Mouse (Mus musculus): ENCODE data around the gene Grin3b. TPM values are rescaled to one million over a fixed set of nuclear protein-coding genes. Genes with fewer than 3 reads are reported as not detected.
A peak's percentile ranks its signal among the peaks of the same experiment; 100 is the strongest.

Grin3b gene
- total RNA-seq, 2 experiments from 2014 or later: 0.25 to 0.28 TPM

DNA sequence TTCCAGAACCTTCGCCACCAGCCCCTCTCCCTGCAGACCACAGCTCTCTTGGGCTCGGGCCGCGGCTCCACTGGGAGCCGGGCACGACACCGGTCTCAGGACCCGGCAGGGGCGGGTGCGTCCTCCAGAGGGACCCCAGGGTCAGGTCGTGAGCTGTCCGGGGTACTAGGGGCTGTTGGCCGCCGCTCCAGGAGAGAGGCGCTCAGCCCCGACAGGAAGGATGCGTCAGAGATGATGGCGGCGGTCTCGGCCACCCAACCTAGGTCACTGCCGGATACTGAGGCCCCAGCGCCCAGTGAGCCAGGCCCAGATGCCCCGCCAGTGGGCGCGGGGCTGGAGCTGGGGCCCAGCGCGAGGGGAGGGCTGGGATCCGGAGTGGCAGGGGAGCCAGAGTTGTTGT, 6.8 kb downstream of the Grin3b start:
- no peak for TF ChIP-seq CTCF (IDR thresholded peaks at IDR 0.05)
- no peak for DNase-seq
- intact Hi-C loops (cut with DNase I): no loop called here
- H3K4me3 ChIP-seq: no peak overlapping the region
- no peak overlapping the region for H3K27ac ChIP-seq

DNA sequence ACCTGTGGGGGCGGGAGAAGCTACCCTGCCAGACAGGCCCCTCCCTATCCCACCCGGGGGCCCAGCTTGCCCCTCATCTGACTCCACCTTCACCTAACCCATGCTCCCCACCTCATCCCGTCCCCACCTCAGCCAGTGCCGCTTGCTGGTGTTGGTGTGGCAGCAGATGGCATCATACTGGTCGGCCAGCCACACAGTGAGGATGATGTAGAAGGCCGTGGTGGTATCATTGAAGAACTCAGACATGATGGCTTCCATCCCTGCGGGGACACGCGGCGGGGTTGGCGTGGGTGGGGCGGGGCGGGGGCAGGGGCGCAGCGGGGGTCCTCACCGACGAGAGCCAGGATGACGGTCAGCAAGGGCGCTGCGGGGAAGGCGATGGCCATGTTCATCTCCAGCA, 7.5 kb downstream of the Grin3b start:
- no peak overlapping the region for H3K27ac ChIP-seq
- intact Hi-C loops (cut with DNase I): no loop called here
- H3K4me3 ChIP-seq: no peak overlapping the region
- no peak for TF ChIP-seq CTCF (IDR thresholded peaks at IDR 0.05)
- DNase-seq: no peak

- Histone ChIP-seq H3K27ac (peak overlapping the region; percentile 87), H3K4me3 (peak overlapping the region; percentile 45)
- intact Hi-C loops (cut with DNase I): no loop called here
- no peak for TF ChIP-seq CTCF (IDR thresholded peaks at IDR 0.05)
- DNase-seq: peak; percentile 77
Observed at GRCm38 (mm10) chr10:79979401-79980155, 9.1 kb downstream of the Grin3b start.

DNA sequence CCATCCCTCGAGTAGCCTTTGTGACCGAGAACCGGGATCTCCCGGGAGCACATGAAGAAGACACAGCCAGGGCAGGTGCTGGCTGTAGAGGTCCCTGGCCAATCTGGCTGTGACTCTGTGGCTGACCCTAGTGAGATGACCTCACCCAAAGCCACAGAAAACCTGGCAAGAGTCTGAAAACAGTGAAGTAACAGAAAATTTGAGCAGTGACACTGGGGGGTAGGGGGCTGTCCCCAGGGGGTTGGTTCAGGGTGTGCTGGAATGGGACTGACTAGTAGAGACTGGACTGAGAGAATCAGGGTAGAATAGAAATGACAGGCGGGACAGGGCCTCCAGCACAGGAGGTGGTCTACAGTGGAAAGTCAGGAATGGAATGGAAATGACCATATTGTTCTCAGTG, 12.7 kb downstream of the Grin3b start:
- TF ChIP-seq CTCF (IDR thresholded peaks at IDR 0.05): no peak
- peak overlapping the region; percentile 88 for H3K4me3 ChIP-seq
- intact Hi-C loops (cut with DNase I): no loop called here
- DNase-seq: no peak
- peak overlapping the region; percentile 99 for H3K27ac ChIP-seq

- intact Hi-C loops (cut with DNase I): loop anchor here (2.0 kb wide), 1 partner anchor 181 kb away; the partner anchor contains the start of gene Cirbp
- Histone ChIP-seq H3K4me3 (peak overlapping the region; percentile 88), H3K27ac (peak overlapping the region; percentile 99)
- TF ChIP-seq CTCF (IDR thresholded peaks at IDR 0.05): no peak
- DNase-seq: peak; percentile 78
Observed at GRCm38 (mm10) chr10:79983670-79984069, 13.2 kb downstream of the Grin3b start.

- intact Hi-C loops (cut with DNase I): loop anchor here (2.0 kb wide), 1 partner anchor 180 kb away; the partner anchor contains the start of gene Cirbp
Observed at GRCm38 (mm10) chr10:79984195-79984816, 13.8 kb downstream of the Grin3b start, which contains the start of gene Tmem259. TSS of gene Tmem259 (minus strand) at chr10:79984330.

GRCm38 (mm10) chr10:79984871-79985270, 14.4 kb downstream of the Grin3b start:
- TF ChIP-seq CTCF (IDR thresholded peaks at IDR 0.05): no peak
- Histone ChIP-seq H3K27ac (peak overlapping the region; percentile 99), H3K4me3 (peak overlapping the region; percentile 88)
- intact Hi-C loops (cut with DNase I): loop anchor here (2.0 to 5.0 kb wide), 2 partner anchors 67 to 180 kb away; partner anchors contain the start of gene Cirbp
- peak; percentile 97 for DNase-seq

More at GRCm38 (mm10) chr10:79984195-79984816, 13.8 kb downstream of the Grin3b start, which contains the start of gene Tmem259:
- peak; percentile 92 for DNase-seq
- H3K27ac ChIP-seq: peak within 1 kb of the TSS; percentile 99
- peak; percentile 56 for TF ChIP-seq CTCF (IDR thresholded peaks at IDR 0.05)
- peak within 1 kb of the TSS; percentile 88 for H3K4me3 ChIP-seq

GRCm38 (mm10) chr10:79985334-79986231, 15.1 kb downstream of the Grin3b start:
- H3K4me3 ChIP-seq: peak overlapping the region; percentile 88
- intact Hi-C loops (cut with DNase I): loop anchor here (2.0 to 5.0 kb wide), 4 partner anchors 67 to 179 kb away; partner anchors contain the start of genes Cbarp, Cirbp and Stk11
- DNase-seq: peak; percentile 75
- H3K27ac ChIP-seq: peak overlapping the region; percentile 99
- no peak for TF ChIP-seq CTCF (IDR thresholded peaks at IDR 0.05)

- intact Hi-C loops (cut with DNase I): loop anchor here (2.0 to 5.0 kb wide), 3 partner anchors 66 to 154 kb away; partner anchors contain the start of genes Cbarp and Stk11
- TF ChIP-seq CTCF (IDR thresholded peaks at IDR 0.05): no peak
- H3K4me3 ChIP-seq: peak overlapping the region; percentile 88
- DNase-seq: peak; percentile 65
- H3K27ac ChIP-seq: peak overlapping the region; percentile 99
Observed at GRCm38 (mm10) chr10:79986232-79986878, 15.8 kb downstream of the Grin3b start.

DNA sequence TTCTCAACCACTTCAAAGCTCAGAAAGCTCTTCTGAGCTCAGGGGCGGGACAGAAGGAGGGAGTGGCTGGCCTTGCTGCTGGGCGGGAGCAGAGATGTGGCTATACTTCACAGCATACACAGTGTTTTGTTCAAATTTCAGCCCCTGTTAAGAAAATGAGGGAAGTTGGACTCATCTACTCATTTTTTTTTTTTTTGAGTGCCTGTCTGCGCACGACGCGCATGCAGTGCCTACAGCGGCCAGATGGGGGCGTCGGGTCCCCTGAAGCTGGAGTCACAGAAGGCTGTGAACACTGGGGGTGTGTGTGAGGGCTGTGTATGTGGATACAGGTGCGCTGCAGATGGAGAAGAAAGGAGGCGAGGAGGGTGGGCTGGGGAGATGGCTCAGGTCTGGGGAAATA, 16.4 kb downstream of the Grin3b start:
- Histone ChIP-seq H3K27ac (peak overlapping the region; percentile 99), H3K4me3 (peak overlapping the region; percentile 88)
- DNase-seq: peak; percentile 89
- intact Hi-C loops (cut with DNase I): loop anchor here (2.0 to 5.0 kb wide), 3 partner anchors 65 to 154 kb away; partner anchors contain the start of genes Cbarp and Stk11
- peak; percentile 93 for TF ChIP-seq CTCF (IDR thresholded peaks at IDR 0.05)

GRCm38 (mm10) chr10:79987771-79988505, 17.4 kb downstream of the Grin3b start:
- TF ChIP-seq CTCF (IDR thresholded peaks at IDR 0.05): no peak
- DNase-seq: no peak
- intact Hi-C loops (cut with DNase I): loop anchor here (2.0 to 5.0 kb wide), 3 partner anchors 64 to 153 kb away; partner anchors contain the start of genes Cbarp and Stk11
- H3K27ac ChIP-seq: peak overlapping the region; percentile 99
- peak overlapping the region; percentile 88 for H3K4me3 ChIP-seq

Data from gastrocnemius, adult 2 months (tissue).